8 mouse cellular contexts compared by ENCODE assay signal in the genomic region with DNA sequence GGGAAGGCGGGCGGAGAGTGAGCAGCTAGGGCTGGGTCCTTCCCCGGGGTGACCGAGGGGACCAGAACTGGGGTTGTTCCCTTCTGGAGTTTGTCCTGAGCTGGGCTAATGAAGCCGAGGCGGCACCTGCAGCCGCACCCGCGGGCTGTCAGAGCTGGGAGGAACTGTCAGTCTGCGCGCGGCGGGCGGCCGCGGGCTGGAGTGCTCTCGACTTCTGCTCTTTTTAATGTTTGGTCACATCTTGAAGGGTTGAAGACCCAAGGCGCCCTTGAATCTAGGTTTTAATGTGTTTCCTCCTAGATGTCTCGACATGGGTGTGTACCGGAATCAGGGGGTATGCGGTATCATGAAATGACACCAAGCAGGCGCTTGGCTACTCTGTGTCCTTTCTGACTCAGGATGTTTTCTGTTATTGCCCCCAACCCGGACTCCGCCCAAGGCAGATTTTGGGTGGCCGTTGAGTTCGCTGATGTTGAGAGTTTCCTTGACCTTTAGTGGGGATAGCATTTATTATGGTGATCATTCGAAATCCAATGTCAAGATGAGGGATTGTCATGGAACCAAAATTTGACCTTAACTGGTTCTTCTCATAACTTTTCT. TPM values are rescaled to one million over a fixed set of nuclear protein-coding genes. Genes with fewer than 3 reads are reported as not detected.
DNase-seq lines count a peak whose midpoint lies in the region; ATAC-seq lines count a peak whose summit lies in the region.

No protein-coding gene starts in this region.

- peak overlapping the region; percentile 97 for H3K27ac ChIP-seq in forebrain, embryonic 15.5 days (replicated peaks)
- H3K27ac ChIP-seq in hindbrain, embryonic 15.5 days (replicated peaks) = peak overlapping the region; percentile 100
- H3K27ac ChIP-seq in limb, embryonic 10.5 days = peak overlapping the region; percentile 87
- peak overlapping the region; percentile 99 for H3K27ac ChIP-seq in stomach, embryonic 16.5 days (ENCODE audit: low read length)

- H3K4me1 ChIP-seq in forebrain, embryonic 15.5 days = peaks cover 23% of the 10 kb centered on the region
- H3K4me1 ChIP-seq in hindbrain, embryonic 15.5 days (replicated peaks) = peaks cover 27% of the 10 kb centered on the region
- peaks cover 12% of the 10 kb centered on the region for H3K4me1 ChIP-seq in limb, embryonic 10.5 days
- peaks cover 4% of the 10 kb centered on the region for H3K4me1 ChIP-seq in stomach, embryonic 16.5 days (ENCODE audit: control insufficient read depth, insufficient read depth, low read length)

- H3K4me2 ChIP-seq in forebrain, embryonic 15.5 days (replicated peaks) = peak overlapping the region; percentile 59
- peak overlapping the region; percentile 75 for H3K4me2 ChIP-seq in hindbrain, embryonic 15.5 days
- peak overlapping the region; percentile 90 for H3K4me2 ChIP-seq in stomach, embryonic 16.5 days (ENCODE audit: low read depth, low read length)

- DNase-seq in left cerebral cortex, adult 18-20 months (ENCODE audit: low spot score in 2 of 2) = peak; percentile 31 to 52
- DNase-seq in left cerebral cortex, adult 11 months (ENCODE audit: low spot score) = no peak
- DNase-seq in adrenal gland, postnatal 25 days = peak; percentile 66
- no peak for DNase-seq in limb, embryonic 10.5 days (ENCODE audit: low spot score)
- DNase-seq in mesoderm, embryonic 11.5 days (ENCODE audit: low read depth, low spot score) = peak; percentile 36

- WGBS in forebrain, embryonic 15.5 days = 2% methylated on average over 27 of the region's 27 CpGs
- WGBS in hindbrain, embryonic 15.5 days = under 1% methylated on average over 27 of the region's 27 CpGs
- 3% methylated on average over 27 of the region's 27 CpGs for WGBS in limb, embryonic 10.5 days
- under 1% methylated on average over 27 of the region's 27 CpGs for WGBS in stomach, embryonic 16.5 days

- H3K27me3 ChIP-seq in forebrain, embryonic 15.5 days = no peaks in the 10 kb centered on the region; the same call in 1 of the 2 replicates
- H3K27me3 ChIP-seq in hindbrain, embryonic 15.5 days = no peaks in the 10 kb centered on the region
- peaks cover 29% of the 10 kb centered on the region for H3K27me3 ChIP-seq in limb, embryonic 10.5 days (ENCODE audit: low read depth, poor library complexity, severe bottlenecking)
- no peaks in the 10 kb centered on the region for H3K27me3 ChIP-seq in stomach, embryonic 16.5 days (ENCODE audit: control insufficient read depth, insufficient read depth, low read length)

- H3K36me3 ChIP-seq in forebrain, embryonic 15.5 days = no peaks in the 10 kb centered on the region
- H3K36me3 ChIP-seq in hindbrain, embryonic 15.5 days = 0 out of 2 replicates have a peak, but pooled peaks cover 3% of the 10 kb centered on the region
- no peaks in the 10 kb centered on the region for H3K36me3 ChIP-seq in limb, embryonic 10.5 days
- H3K36me3 ChIP-seq in stomach, embryonic 16.5 days (ENCODE audit: control insufficient read depth, insufficient read depth, low read length) = no peaks in the 10 kb centered on the region

- peak overlapping the region; percentile 68 for H3K4me3 ChIP-seq in forebrain, embryonic 15.5 days
- H3K4me3 ChIP-seq in hindbrain, embryonic 15.5 days = peak overlapping the region; percentile 99
- H3K4me3 ChIP-seq in limb, embryonic 10.5 days = peak overlapping the region; percentile 82
- peak overlapping the region; percentile 99 for H3K4me3 ChIP-seq in stomach, embryonic 16.5 days (replicated peaks; ENCODE audit: low read length)

- peak overlapping the region; percentile 85 for H3K9ac ChIP-seq in forebrain, embryonic 15.5 days (replicated peaks)
- peak overlapping the region; percentile 100 for H3K9ac ChIP-seq in hindbrain, embryonic 15.5 days
- H3K9ac ChIP-seq in stomach, embryonic 16.5 days (ENCODE audit: low read length) = peak overlapping the region; percentile 97

- no peaks in the 10 kb centered on the region for H3K9me3 ChIP-seq in forebrain, embryonic 15.5 days
- no peaks in the 10 kb centered on the region for H3K9me3 ChIP-seq in hindbrain, embryonic 15.5 days
- no peaks in the 10 kb centered on the region for H3K9me3 ChIP-seq in limb, embryonic 10.5 days (replicated peaks)
- H3K9me3 ChIP-seq in stomach, embryonic 16.5 days (replicated peaks; ENCODE audit: control insufficient read depth, low read length) = no peaks in the 10 kb centered on the region

- ATAC-seq in forebrain, embryonic 15.5 days (replicated peaks) = no peak; the same call in 1 of the 2 replicates
- ATAC-seq in hindbrain, embryonic 15.5 days (ENCODE audit: low FRiP score, low read depth) = no peak
- ATAC-seq in stomach, embryonic 16.5 days (ENCODE audit: insufficient read depth, low FRiP score) = no peak

RNA-seq across cellular contexts. Expression of gene Cpeb2, which starts 2.3 kb away (rescaled TPM):
- total RNA-seq in left cerebral cortex, adult 18-20 months (2021) = 10 to 100 TPM; 52.6 to 54.8 TPM
- 25.7 and 35.5 TPM in 2 replicates for total RNA-seq in adrenal gland, postnatal 25 days (2021)
- 6.6 and 7.3 TPM in 2 replicates for polyA plus RNA-seq in forebrain, embryonic 15.5 days (2015; fragmentation: Nextera tagmentation; extraction: Ambion mirVana)
- 15.8 and 16.3 TPM in 2 replicates for polyA plus RNA-seq in hindbrain, embryonic 15.5 days (2015; fragmentation: Nextera tagmentation; extraction: Ambion mirVana)
- polyA plus RNA-seq in limb, embryonic 10.5 days (2016; fragmentation: Nextera tagmentation; extraction: Ambion mirVana) = 0.53 and 1.5 TPM in 2 replicates
- polyA plus RNA-seq in stomach, embryonic 16.5 days (2015; fragmentation: Nextera tagmentation; extraction: Ambion mirVana) = 5.6 and 5.7 TPM in 2 replicates

Comparison
In these comparisons a context has a peak if more than half of its experiments do, and no peak if none do; other contexts are left out.
1. DNase-seq: peak in left cerebral cortex, adult 18-20 months (2 of 2), adrenal gland, postnatal 25 days (single experiment) and mesoderm, embryonic 11.5 days (single experiment); none in left cerebral cortex, adult 11 months (single experiment) and limb, embryonic 10.5 days (single experiment).
2. Peak in every context shown above with its lines, with median percentiles within 50 percentile points of each other: H3K27ac ChIP-seq, H3K4me2 ChIP-seq, H3K4me3 ChIP-seq and H3K9ac ChIP-seq.